Mouse (Mus musculus) heart, postnatal 0 days (tissue): ENCODE measurements around the gene Cyp4a32. TPM values are rescaled to one million over a fixed set of nuclear protein-coding genes. Genes with fewer than 3 reads are reported as not detected.
"Not testable (repeated sequence)": the region's sequence is repeated elsewhere in the genome, so short reads cannot be mapped to it uniquely, and the experiment has no call there.

Experiments
- ATAC-seq: fragments of 200-750 bp; cut with Nextera tagmentation; 2 replicates; pipeline ENCODE4 v1.8.0; 2017; ENCODE audit warnings: low read depth, moderate number of reproducible peaks, moderate library complexity; ENCODE audit not compliant: insufficient read depth
- DNase-seq: peaks from one replicate; pipeline ENCODE4 v3.0.0-alpha.2; 2016; ENCODE audit warnings: low spot score
- H3K27ac ChIP-seq: fragments of 300-500 bp; sonication (generic); 2 replicates; pipeline ENCODE4 v1.5.1; 2014; ENCODE audit warnings: low read depth, mild to moderate bottlenecking
- H3K27me3 ChIP-seq: fragments of 300-500 bp; sonication (generic); 2 replicates; pipeline ENCODE4 v1.6.1; 2014; ENCODE audit warnings: low read length, mixed read lengths; ENCODE audit not compliant: control insufficient read depth, insufficient read depth
- H3K36me3 ChIP-seq: fragments of 300-500 bp; sonication (generic); replicated peaks from 2 replicates; pipeline ENCODE4 v1.6.1; 2014; ENCODE audit warnings: low read length, mixed read lengths; ENCODE audit not compliant: control insufficient read depth, insufficient read depth
- H3K4me1 ChIP-seq: fragments of 300-500 bp; sonication (generic); 2 replicates; pipeline ENCODE4 v1.6.1; 2014; ENCODE audit warnings: antibody characterized with exemption; ENCODE audit not compliant: control insufficient read depth, insufficient read depth
- H3K4me2 ChIP-seq: fragments of 300-500 bp; sonication (generic); 2 replicates; pipeline ENCODE4 v1.6.1; 2014; ENCODE audit warnings: low read depth, mild to moderate bottlenecking, low read length, moderate library complexity
- H3K4me3 ChIP-seq: fragments of 300-500 bp; sonication (generic); 2 replicates; pipeline ENCODE4 v1.5.1; 2014; ENCODE audit warnings: low read depth, low read length
- H3K9ac ChIP-seq: fragments of 300-500 bp; sonication (generic); replicated peaks from 2 replicates; pipeline ENCODE4 v1.6.1; 2014; ENCODE audit warnings: low read depth, low read length, mixed read lengths
- H3K9me3 ChIP-seq: fragments of 300-500 bp; sonication (generic); replicated peaks from 2 replicates; pipeline ENCODE4 v1.6.1; 2016; ENCODE audit warnings: low read length; ENCODE audit not compliant: control insufficient read depth
- CTCF ChIP-seq: IDR thresholded peaks from 2 replicates; pipeline ENCODE4 v1.5.1; 2016; ENCODE audit warnings: antibody characterized with exemption, control low read depth, low read depth
- EP300 ChIP-seq: IDR thresholded peaks from 2 replicates; pipeline ENCODE4 v1.6.1; 2016; ENCODE audit warnings: antibody characterized with exemption, low read depth
- WGBS: fragments of 180-500 bp; shearing (Covaris S2); extraction: QIAGEN DNeasy Blood & Tissue Kit; methylation state at CpG from one replicate; pipeline ENCODE4 v1.1.7; 2014; 5-methylcytosine and 5-hydroxymethylcytosine counted together
- polyA plus RNA-seq: library from polyadenylated mRNA; unstranded; fragments of >200 nt; fragmentation: Nextera tagmentation; extraction: Ambion mirVana; gene quantifications from 2 replicates; pipeline ENCODE4 v1.2.1, GENCODE M21; 2015
- total RNA-seq: library from RNA; depleted of rRNA; stranded (reverse); fragments of >200 nt; gene quantifications from 2 replicates; pipeline ENCODE4 v1.2.3, GENCODE M21; 2014; ENCODE audit warnings: low replicate concordance

The Cyp4a32 gene
- total and polyA plus RNA-seq, 2 experiments from 2014 or later = not detected

DNA sequence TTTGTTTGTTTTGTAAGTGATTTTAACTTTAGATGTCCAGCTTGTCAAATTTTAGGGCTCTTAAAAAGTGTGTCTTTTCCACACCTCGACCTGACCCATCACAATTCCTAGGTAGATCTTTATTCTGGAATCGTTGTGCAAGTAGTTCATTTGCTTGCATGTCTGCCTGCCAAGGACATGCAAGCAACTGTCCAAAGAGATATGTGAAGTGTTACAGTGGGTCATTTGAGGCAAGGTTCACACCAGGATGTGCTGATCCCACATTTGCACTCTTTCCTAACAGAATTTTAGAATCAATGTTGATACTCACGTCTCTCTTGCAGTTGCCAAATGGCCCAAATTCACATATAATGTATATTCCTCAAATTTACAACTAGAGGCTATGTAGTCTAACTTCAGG is 25.5 kb upstream of the Cyp4a32 start:
- Histone ChIP-seq H3K9ac (no peak overlapping the region), H3K4me2 (no peak overlapping the region), H3K4me3 (no peak overlapping the region), H3K27ac (no peak overlapping the region), H3K4me1 (no peaks in the 10 kb centered on the region), H3K36me3 (no peaks in the 10 kb centered on the region), H3K9me3 (no peaks in the 10 kb centered on the region), H3K27me3 (no peaks in the 10 kb centered on the region)
- no peak for DNase-seq
- ATAC-seq = no peak
- 66% methylated on average over 3 of the region's 3 CpGs for WGBS
- no peak for TF ChIP-seq EP300
- no peak for TF ChIP-seq CTCF

DNA sequence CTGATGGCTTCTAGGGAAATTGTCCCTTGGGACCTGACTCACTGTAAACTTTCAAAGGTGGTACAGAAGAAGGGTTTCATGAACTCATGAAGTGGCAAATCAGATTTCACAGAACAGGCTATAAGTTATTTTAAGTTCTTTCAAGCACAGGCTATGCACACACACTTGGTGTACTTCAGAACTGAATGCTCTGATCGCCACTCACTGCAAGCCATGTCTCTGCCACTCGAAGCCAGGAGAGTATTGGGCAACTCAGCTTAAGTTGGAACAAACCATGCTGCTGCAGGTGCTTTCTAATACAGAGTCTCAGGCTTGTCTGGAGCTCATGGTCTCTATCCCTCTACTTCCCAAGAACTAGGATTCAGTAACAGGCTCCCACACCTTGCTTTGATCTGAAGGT is 25.0 kb upstream of the Cyp4a32 start:
- ATAC-seq (no peak), DNase-seq (no peak)
- H3K9ac ChIP-seq = no peak overlapping the region
- no peaks in the 10 kb centered on the region for H3K4me1 ChIP-seq
- no peak overlapping the region for H3K4me2 ChIP-seq
- H3K36me3 ChIP-seq = no peaks in the 10 kb centered on the region
- TF ChIP-seq EP300 (no peak), CTCF (no peak)
- no peaks in the 10 kb centered on the region for H3K9me3 ChIP-seq
- no peak overlapping the region for H3K27ac ChIP-seq
- H3K27me3 ChIP-seq = no peaks in the 10 kb centered on the region
- H3K4me3 ChIP-seq = no peak overlapping the region
- 67% methylated on average over 2 of the region's 2 CpGs for WGBS

DNA sequence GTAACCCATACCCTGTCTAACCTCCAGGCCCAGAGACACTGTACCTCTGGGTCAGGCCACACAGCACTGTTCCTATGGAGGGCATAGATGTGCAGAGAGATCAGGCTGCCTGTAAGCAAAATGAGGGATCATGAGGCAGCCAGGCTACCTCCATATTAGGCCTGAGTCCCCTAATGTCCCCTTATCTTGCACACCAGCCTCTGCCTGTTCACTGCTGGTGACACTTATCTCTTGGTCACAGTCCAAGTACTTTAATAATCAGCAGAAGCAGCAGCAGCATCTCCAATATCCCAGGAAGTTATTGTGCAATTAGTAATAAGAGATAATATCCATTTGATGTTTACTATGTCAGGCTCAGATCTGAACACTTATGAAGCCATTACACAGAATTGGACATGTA is 17.7 kb upstream of the Cyp4a32 start:
- Histone ChIP-seq H3K4me1 (no peaks in the 10 kb centered on the region), H3K27ac (no peak overlapping the region), H3K9ac (no peak overlapping the region), H3K9me3 (no peaks in the 10 kb centered on the region), H3K4me2 (no peak overlapping the region), H3K4me3 (no peak overlapping the region), H3K27me3 (no peaks in the 10 kb centered on the region), H3K36me3 (no peaks in the 10 kb centered on the region)
- TF ChIP-seq EP300 = no peak
- no peak for TF ChIP-seq CTCF
- ATAC-seq (no peak), DNase-seq (no peak)

DNA sequence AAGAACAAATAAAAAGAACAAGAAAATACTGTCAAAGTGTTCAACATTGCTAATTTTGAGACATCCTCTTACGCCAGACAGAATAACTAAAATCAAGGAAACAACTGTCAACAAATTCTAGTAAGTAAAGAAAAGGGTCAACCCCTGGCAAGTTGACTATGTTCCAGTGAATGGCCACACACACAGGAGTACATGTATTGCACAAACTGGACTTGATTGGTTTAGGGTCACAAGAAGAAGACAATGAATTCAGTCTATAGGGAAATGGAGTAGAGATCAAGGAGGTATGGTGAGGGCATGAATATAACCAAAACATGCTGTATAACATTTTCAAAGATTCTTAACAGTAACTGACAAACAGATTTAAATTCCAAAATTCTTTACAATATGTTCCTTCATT is 4.4 kb upstream of the Cyp4a32 start:
- Histone ChIP-seq H3K4me2 (no peak overlapping the region), H3K27me3 (no peaks in the 10 kb centered on the region), H3K4me3 (no peak overlapping the region), H3K9ac (no peak overlapping the region), H3K36me3 (no peaks in the 10 kb centered on the region), H3K27ac (no peak overlapping the region), H3K9me3 (no peaks in the 10 kb centered on the region), H3K4me1 (no peaks in the 10 kb centered on the region)
- TF ChIP-seq EP300 = no peak
- no peak for TF ChIP-seq CTCF
- WGBS = 79% methylated on average over 1 of the region's 1 CpGs
- ATAC-seq = no peak
- no peak for DNase-seq

DNA sequence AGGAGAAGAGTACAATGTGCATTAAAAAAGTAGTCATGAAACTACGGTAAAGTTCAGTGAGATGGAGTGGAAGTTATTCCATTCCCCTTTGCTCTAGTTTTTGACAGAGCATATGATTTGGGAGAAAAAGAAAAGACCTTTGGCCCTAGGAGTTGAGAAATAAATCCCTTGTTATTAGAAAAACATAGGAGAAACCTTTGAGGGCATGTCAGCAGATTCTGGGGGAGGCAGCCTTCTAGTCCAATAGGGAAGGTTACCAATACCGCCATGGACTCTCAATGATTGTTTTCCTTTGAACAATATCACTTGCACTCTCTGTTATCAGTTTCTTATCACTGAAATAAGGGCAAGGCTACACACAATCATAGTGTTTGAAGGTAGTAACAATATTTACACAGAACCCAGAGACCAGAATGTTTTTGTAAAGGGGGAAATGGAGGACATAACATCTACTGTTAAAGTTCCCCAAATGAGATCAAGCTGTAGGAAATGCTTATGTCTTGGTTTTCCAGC is 3.9 kb upstream of the Cyp4a32 start:
- Histone ChIP-seq H3K4me3 (no peak overlapping the region), H3K36me3 (no peaks in the 10 kb centered on the region), H3K27me3 (no peaks in the 10 kb centered on the region), H3K9ac (no peak overlapping the region), H3K4me2 (no peak overlapping the region), H3K9me3 (no peaks in the 10 kb centered on the region), H3K4me1 (no peaks in the 10 kb centered on the region), H3K27ac (no peak overlapping the region)
- TF ChIP-seq CTCF = no peak
- TF ChIP-seq EP300 = no peak
- WGBS = 63% methylated on average over 2 of the region's 2 CpGs
- no peak for DNase-seq
- no peak for ATAC-seq

DNA sequence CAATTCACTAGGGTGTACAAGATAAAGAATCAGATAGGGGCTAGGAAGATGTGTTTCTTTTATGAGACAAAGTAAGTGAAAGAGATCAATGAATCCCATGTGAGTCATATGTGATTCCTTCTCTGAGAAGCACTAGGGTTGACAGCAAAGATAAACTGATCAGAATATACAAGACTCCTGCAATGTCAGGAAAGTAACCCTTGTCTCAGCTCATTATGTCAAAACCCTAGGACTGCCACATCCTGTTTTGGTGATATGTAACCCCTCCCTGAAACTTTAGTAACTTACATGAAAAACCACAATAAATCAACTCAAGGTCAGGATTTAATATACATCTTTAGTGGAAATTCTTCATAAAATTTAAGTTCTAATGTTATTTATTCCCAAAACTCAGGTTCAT is 13.2 kb downstream of the Cyp4a32 start:
- Histone ChIP-seq H3K36me3 (no peaks in the 10 kb centered on the region), H3K27me3 (no peaks in the 10 kb centered on the region), H3K9me3 (no peaks in the 10 kb centered on the region), H3K4me2 (no peak overlapping the region), H3K4me3 (no peak overlapping the region), H3K9ac (no peak overlapping the region), H3K27ac (no peak overlapping the region), H3K4me1 (no peaks in the 10 kb centered on the region)
- no peak for ATAC-seq
- DNase-seq = no peak
- TF ChIP-seq EP300 (no peak), CTCF (no peak)

DNA sequence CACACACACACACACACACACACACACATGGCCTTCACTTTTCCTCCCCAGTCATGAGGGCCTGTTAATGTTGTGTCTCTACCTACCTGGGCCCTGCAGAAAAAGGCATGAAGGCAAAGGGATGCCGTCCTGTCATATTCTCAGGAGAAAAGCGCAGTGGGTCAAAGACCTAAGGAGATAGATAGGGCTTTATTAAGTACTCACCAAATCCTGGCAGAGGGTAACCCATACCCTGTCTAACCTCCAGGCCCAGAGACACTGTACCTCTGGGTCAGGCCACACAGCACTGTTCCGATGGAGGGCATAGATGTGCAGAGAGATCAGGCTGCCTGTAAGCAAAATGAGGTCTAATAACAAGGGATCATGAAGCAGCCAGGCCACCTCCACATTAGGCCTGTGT is 24.8 kb downstream of the Cyp4a32 start:
- not testable (repeated sequence) for H3K4me2 ChIP-seq, H3K27ac ChIP-seq, H3K9ac ChIP-seq, H3K36me3 ChIP-seq, ATAC-seq, H3K4me1 ChIP-seq, H3K4me3 ChIP-seq, DNase-seq, H3K27me3 ChIP-seq, H3K9me3 ChIP-seq
- WGBS = 87% methylated on average over 3 of the region's 3 CpGs
